Mouse (Mus musculus) G1E-ER4 (cell line): ENCODE data around the gene Nr1d2. TPM values are rescaled to one million over a fixed set of nuclear protein-coding genes. Genes with fewer than 3 reads are reported as not detected.

ENCODE experiments used
- GATA1 ChIP-seq: IDR thresholded peaks from one replicate; pipeline ENCODE4 v1.8.0; 2012; ENCODE audit warnings: low read length, inconsistent platforms
- polyA plus RNA-seq: library from polyadenylated mRNA; stranded (reverse); fragments of >175 nt; gene quantifications from 2 replicates; pipeline ENCODE4 v1.2.3, GENCODE M21; 2012

Gene Nr1d2
- polyA plus RNA-seq, 1 experiment: 2.1 TPM

DNA sequence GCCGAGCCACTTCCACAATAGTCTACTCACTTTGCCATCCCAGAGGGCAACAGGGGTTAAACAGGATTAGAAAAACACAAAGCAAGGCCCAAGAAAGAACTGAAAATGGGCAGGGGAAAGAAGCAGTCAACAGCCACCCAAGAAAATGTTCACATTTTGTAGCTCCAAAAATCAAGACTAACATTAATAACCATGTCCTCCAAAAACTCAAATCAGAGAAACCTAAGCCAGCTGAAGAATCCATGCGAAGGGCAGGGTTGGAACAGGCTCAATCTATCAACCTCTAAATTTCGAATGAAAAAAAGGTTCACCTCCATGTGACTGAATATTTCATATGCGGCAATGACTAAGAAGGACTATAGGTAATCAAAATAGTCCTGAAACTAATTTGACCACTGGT, 1.5 kb downstream of the Nr1d2 start:
- TF ChIP-seq GATA1: no peak

GRCm38 (mm10) chr14:18233981-18234960, 4.7 kb downstream of the Nr1d2 start:
- no peak for TF ChIP-seq GATA1

DNA sequence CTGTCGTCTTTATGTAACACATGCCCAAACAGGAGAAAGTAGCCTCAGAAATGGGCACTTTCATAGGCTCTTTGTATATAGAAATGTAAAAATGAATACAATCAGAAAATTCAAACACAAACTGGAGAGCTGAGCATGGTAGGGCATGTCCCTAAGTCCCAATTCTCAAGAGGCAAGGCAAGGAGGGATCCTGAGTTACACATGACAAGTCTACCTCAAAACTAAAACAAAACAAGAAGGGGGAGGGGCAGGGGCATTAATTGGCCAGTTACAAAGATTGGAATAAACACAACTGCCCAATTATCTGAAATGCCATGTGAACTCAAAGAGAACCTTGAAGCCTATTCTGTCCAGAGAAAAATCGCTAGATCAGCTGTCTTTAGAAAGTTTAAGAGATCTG, 5.9 kb downstream of the Nr1d2 start:
- no peak for TF ChIP-seq GATA1

DNA sequence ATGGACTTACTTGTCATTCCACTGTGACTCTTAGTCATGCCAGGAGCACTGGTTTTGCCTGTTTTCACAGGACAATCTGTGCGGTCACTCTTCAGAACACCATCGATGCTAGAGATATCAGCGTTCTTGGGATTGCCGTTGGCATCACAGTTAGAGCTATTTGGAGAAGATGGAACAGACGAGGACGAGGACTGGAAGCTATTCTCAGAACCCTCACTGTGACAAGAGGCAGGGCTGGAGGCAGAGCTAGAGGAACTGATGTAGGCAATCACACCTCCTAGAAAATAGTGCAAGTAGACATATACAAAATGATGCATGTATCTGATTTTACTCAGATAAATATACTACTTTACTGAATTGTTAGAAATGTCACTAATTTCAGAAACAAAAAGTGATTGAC, 16.9 kb downstream of the Nr1d2 start:
- no peak for TF ChIP-seq GATA1

DNA sequence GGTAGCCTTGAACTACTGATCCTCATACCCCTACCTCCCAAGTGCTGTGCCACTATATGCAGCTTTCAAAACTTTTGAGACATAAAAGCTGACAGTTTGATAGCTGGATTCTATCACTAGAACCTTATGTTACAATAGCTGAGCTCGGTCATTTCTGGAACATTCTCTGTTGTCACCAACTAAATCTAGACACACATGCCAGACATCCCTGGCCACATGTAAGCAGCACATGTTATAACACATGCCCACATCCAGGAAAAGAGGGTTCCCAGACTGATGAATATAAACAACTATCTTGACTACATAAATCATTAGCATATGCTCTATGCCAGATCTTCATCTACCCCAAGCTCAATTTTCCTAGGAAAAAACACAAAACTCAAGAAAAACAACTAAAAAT, 21.8 kb downstream of the Nr1d2 start:
- TF ChIP-seq GATA1: no peak

- no peak for TF ChIP-seq GATA1
Measured at GRCm38 (mm10) chr14:18216428-18216827, 22.5 kb downstream of the Nr1d2 start.

DNA sequence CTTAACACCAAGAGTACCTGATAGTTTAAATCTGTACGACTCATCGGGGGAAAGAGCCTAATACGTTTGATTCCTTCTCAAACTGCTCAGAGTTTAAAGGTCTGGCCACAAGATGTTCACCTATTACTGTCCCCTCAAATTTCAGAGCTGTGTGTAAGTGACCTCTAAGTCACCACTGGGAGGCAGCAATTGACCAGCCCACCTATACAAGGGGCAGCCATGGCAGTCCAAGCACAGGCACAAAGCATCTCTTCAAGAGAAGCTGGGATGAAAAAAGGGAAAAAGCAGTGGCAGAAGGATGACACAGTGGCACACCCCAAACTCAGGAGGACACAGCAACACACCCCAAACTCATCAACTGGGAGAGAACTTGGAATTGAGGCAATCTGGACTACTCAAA, 28.1 kb downstream of the Nr1d2 start:
- no peak for TF ChIP-seq GATA1

- TF ChIP-seq GATA1: no peak
Measured at GRCm38 (mm10) chr14:18201413-18201812, 37.5 kb downstream of the Nr1d2 start.

GRCm38 (mm10) chr14:18186883-18187417, 52.0 kb downstream of the Nr1d2 start:
- no peak for TF ChIP-seq GATA1

GRCm38 (mm10) chr14:18167597-18167996, 71.3 kb downstream of the Nr1d2 start:
- no peak for TF ChIP-seq GATA1

GRCm38 (mm10) chr14:18167041-18167440, 71.9 kb downstream of the Nr1d2 start:
- no peak for TF ChIP-seq GATA1

Other genes with a start within 250 kb of the Nr1d2 start
- gene Nkiras1, start 32.0 kb upstream of the Nr1d2 start, polyA plus RNA-seq: 0.93 and 1.3 TPM in 2 replicates
- gene Rpl15, start 32.3 kb upstream of the Nr1d2 start, polyA plus RNA-seq: 90.0 and 188 TPM in 2 replicates
- 58.5 and 72.3 TPM in 2 replicates for gene Ube2e1, start 92.7 kb upstream of the Nr1d2 start, polyA plus RNA-seq